Mouse (Mus musculus): ENCODE data around the gene Olfr1257. TPM values are rescaled to one million over a fixed set of nuclear protein-coding genes. Genes with fewer than 3 reads are reported as not detected.

Olfr1257 gene
- polyA plus RNA-seq, 2 experiments = not detected

DNA sequence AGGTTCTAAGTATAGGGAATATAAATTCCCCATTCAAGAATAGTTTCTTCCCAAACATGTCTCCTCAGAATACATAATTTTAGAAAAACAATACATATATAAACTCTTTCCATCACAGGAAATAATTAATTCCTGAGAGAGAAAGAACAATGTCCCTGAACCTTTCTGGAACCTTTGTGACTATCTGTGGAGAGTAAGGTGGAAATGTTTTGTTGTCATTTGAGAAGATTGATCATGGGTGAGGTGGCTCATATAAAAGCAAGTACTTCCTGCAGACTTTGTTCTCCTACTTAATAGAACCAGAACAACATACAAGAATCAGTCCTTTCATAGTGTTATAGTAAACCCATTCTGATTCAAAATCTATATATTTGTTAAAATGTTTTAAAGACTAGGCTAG, 48.8 kb downstream of the Olfr1257 start, which contains the start of gene Olfr1258:
Gene Olfr1258, plus strand, starts transcription at position 301 of the 400 bp plus-strand sequence.
- Histone ChIP-seq H3K4me2 (ENCODE audit: low read depth) (no peak within 1 kb of the TSS), H3K4me3 (ENCODE audit: insufficient read depth in 1 of 2, low read depth in 2 of 2, low read length in 2 of 2) (no peak within 1 kb of the TSS), H3K27me3 (ENCODE audit: control insufficient read depth, insufficient read depth, low read length) (no peaks in the 10 kb centered on the region), H3K9ac (replicated peaks) (no peak within 1 kb of the TSS), H3K36me3 (replicated peaks; ENCODE audit: control insufficient read depth, insufficient read depth, low read depth) (no peaks in the 10 kb centered on the region), H3K9me3 (ENCODE audit: control insufficient read depth, low read length) (no peaks in the 10 kb centered on the region), H3K27ac (no peak within 1 kb of the TSS), H3K4me1 (replicated peaks; ENCODE audit: control insufficient read depth in 2 of 2, insufficient read depth in 2 of 2, low read length in 1 of 2) (no peaks in the 10 kb centered on the region)
- TF ChIP-seq CTCF (IDR thresholded peaks at IDR 0.05; ENCODE audit: low read depth) (no peak), EP300 (IDR thresholded peaks at IDR 0.05; ENCODE audit: low read depth) (no peak)
- ATAC-seq (ENCODE audit: insufficient read depth) (no peak), DNase-seq (ENCODE audit: low read depth in 3 of 3, low spot score in 3 of 3) (no peak)

Other genes with a start within 250 kb of the Olfr1257 start
- gene Olfr1249, start 243.5 kb upstream of the Olfr1257 start, polyA plus RNA-seq (2012; rRNA removed) = not detected in 2 replicates
- gene Olfr1249, start 243.5 kb upstream of the Olfr1257 start, polyA plus RNA-seq (2014; fragmentation: Nextera tagmentation; extraction: Ambion mirVana) = not detected in 2 replicates
- not detected in 2 replicates for gene Olfr1250, start 217.0 kb upstream of the Olfr1257 start, polyA plus RNA-seq (2012; rRNA removed)
- not detected in 2 replicates for gene Olfr1250, start 217.0 kb upstream of the Olfr1257 start, polyA plus RNA-seq (2014; fragmentation: Nextera tagmentation; extraction: Ambion mirVana)
- not detected in 2 replicates for gene Olfr1251, start 206.5 kb upstream of the Olfr1257 start, polyA plus RNA-seq (2012; rRNA removed)
- gene Olfr1251, start 206.5 kb upstream of the Olfr1257 start, polyA plus RNA-seq (2014; fragmentation: Nextera tagmentation; extraction: Ambion mirVana) = not detected in 2 replicates
- gene Olfr1252, start 153.4 kb upstream of the Olfr1257 start, polyA plus RNA-seq (2012; rRNA removed) = not detected in 2 replicates
- not detected in 2 replicates for gene Olfr1252, start 153.4 kb upstream of the Olfr1257 start, polyA plus RNA-seq (2014; fragmentation: Nextera tagmentation; extraction: Ambion mirVana)
- not detected in 2 replicates for gene Olfr1253, start 121.3 kb upstream of the Olfr1257 start, polyA plus RNA-seq (2012; rRNA removed)
- gene Olfr1253, start 121.3 kb upstream of the Olfr1257 start, polyA plus RNA-seq (2014; fragmentation: Nextera tagmentation; extraction: Ambion mirVana) = not detected in 2 replicates
- not detected in 2 replicates for gene Olfr1254, start 84.8 kb upstream of the Olfr1257 start, polyA plus RNA-seq (2012; rRNA removed)
- gene Olfr1254, start 84.8 kb upstream of the Olfr1257 start, polyA plus RNA-seq (2014; fragmentation: Nextera tagmentation; extraction: Ambion mirVana) = not detected in 2 replicates
- not detected in 2 replicates for gene Olfr1255, start 66.4 kb upstream of the Olfr1257 start, polyA plus RNA-seq (2012; rRNA removed)
- gene Olfr1255, start 66.4 kb upstream of the Olfr1257 start, polyA plus RNA-seq (2014; fragmentation: Nextera tagmentation; extraction: Ambion mirVana) = not detected in 2 replicates
- not detected in 2 replicates for gene Olfr1256, start 36.9 kb upstream of the Olfr1257 start, polyA plus RNA-seq (2012; rRNA removed)
- gene Olfr1256, start 36.9 kb upstream of the Olfr1257 start, polyA plus RNA-seq (2014; fragmentation: Nextera tagmentation; extraction: Ambion mirVana) = not detected in 2 replicates
- not detected in 2 replicates for gene Olfr48, start 30.2 kb upstream of the Olfr1257 start, polyA plus RNA-seq (2012; rRNA removed)
- not detected in 2 replicates for gene Olfr48, start 30.2 kb upstream of the Olfr1257 start, polyA plus RNA-seq (2014; fragmentation: Nextera tagmentation; extraction: Ambion mirVana)
- not detected in 2 replicates for gene Olfr1258, start 48.9 kb downstream of the Olfr1257 start, polyA plus RNA-seq (2012; rRNA removed)
- not detected in 2 replicates for gene Olfr1258, start 48.9 kb downstream of the Olfr1257 start, polyA plus RNA-seq (2014; fragmentation: Nextera tagmentation; extraction: Ambion mirVana)
- gene Olfr1259, start 70.2 kb downstream of the Olfr1257 start, polyA plus RNA-seq (2012; rRNA removed) = not detected in 2 replicates
- not detected in 2 replicates for gene Olfr1259, start 70.2 kb downstream of the Olfr1257 start, polyA plus RNA-seq (2014; fragmentation: Nextera tagmentation; extraction: Ambion mirVana)
- not detected in 2 replicates for gene Olfr1260, start 95.9 kb downstream of the Olfr1257 start, polyA plus RNA-seq (2012; rRNA removed)
- not detected in 2 replicates for gene Olfr1260, start 95.9 kb downstream of the Olfr1257 start, polyA plus RNA-seq (2014; fragmentation: Nextera tagmentation; extraction: Ambion mirVana)
- gene Olfr1261, start 112.8 kb downstream of the Olfr1257 start, polyA plus RNA-seq (2012; rRNA removed) = not detected in 2 replicates
- gene Olfr1261, start 112.8 kb downstream of the Olfr1257 start, polyA plus RNA-seq (2014; fragmentation: Nextera tagmentation; extraction: Ambion mirVana) = not detected in 2 replicates
- gene Olfr1262, start 121.7 kb downstream of the Olfr1257 start, polyA plus RNA-seq (2012; rRNA removed) = not detected in 2 replicates
- not detected in 2 replicates for gene Olfr1262, start 121.7 kb downstream of the Olfr1257 start, polyA plus RNA-seq (2014; fragmentation: Nextera tagmentation; extraction: Ambion mirVana)
- gene Olfr1263, start 133.7 kb downstream of the Olfr1257 start, polyA plus RNA-seq (2012; rRNA removed) = not detected in 2 replicates
- gene Olfr1263, start 133.7 kb downstream of the Olfr1257 start, polyA plus RNA-seq (2014; fragmentation: Nextera tagmentation; extraction: Ambion mirVana) = not detected in 2 replicates
- not detected in 2 replicates for gene Olfr1264, start 147.1 kb downstream of the Olfr1257 start, polyA plus RNA-seq (2012; rRNA removed)
- not detected in 2 replicates for gene Olfr1264, start 147.1 kb downstream of the Olfr1257 start, polyA plus RNA-seq (2014; fragmentation: Nextera tagmentation; extraction: Ambion mirVana)
- not detected in 2 replicates for gene Olfr1265, start 156.9 kb downstream of the Olfr1257 start, polyA plus RNA-seq (2012; rRNA removed)
- gene Olfr1265, start 156.9 kb downstream of the Olfr1257 start, polyA plus RNA-seq (2014; fragmentation: Nextera tagmentation; extraction: Ambion mirVana) = not detected in 2 replicates
- not detected in 2 replicates for gene Olfr140, start 185.2 kb downstream of the Olfr1257 start, polyA plus RNA-seq (2012; rRNA removed)
- not detected in 2 replicates for gene Olfr140, start 185.2 kb downstream of the Olfr1257 start, polyA plus RNA-seq (2014; fragmentation: Nextera tagmentation; extraction: Ambion mirVana)
- not detected in 2 replicates for gene Olfr1269, start 243.0 kb downstream of the Olfr1257 start, polyA plus RNA-seq (2012; rRNA removed)
- not detected in 2 replicates for gene Olfr1269, start 243.0 kb downstream of the Olfr1257 start, polyA plus RNA-seq (2014; fragmentation: Nextera tagmentation; extraction: Ambion mirVana)